8 mouse cellular contexts compared by ENCODE assay signal in the genomic region with DNA sequence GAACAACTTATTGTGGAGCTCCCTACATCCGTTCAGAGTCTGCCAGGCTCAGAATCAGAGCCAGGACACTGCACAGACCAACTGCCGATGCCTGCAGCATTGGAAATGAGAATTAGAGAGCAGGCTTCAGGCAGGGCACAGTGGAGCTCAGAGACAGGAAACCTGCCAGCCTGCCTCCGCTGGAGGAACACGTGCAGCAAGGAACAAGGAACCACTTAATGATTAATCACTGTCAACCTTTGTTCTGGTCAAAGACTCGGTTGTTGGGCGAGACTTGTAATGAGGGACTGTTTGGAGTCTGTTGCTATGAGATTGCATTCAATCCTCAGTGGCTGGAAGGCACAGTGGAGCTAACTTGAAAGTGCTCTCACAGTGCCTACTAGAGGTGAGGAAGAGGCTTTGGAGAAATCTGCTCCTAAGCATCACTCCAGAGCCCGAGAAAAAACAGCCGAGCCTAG.
DNase-seq lines count a peak whose midpoint lies in the region; ATAC-seq lines count a peak whose summit lies in the region.

No protein-coding gene starts in this region.

- peak overlapping the region; percentile 23; the same call in 1 of the 2 replicates for H3K4me3 ChIP-seq in hindbrain, embryonic 16.5 days (ENCODE audit: low read length)
- H3K4me3 ChIP-seq in lung, embryonic 16.5 days (ENCODE audit: low read length): no peak overlapping the region

- H3K9me3 ChIP-seq in hindbrain, embryonic 16.5 days (ENCODE audit: control insufficient read depth, low read length): no peaks in the 10 kb centered on the region
- no peaks in the 10 kb centered on the region for H3K9me3 ChIP-seq in lung, embryonic 16.5 days (ENCODE audit: control insufficient read depth, low read length)

- WGBS in hindbrain, embryonic 16.5 days: 10% methylated on average over 8 of the region's 8 CpGs
- WGBS in lung, embryonic 16.5 days: 9% methylated on average over 8 of the region's 8 CpGs

- peak; percentile 86 for DNase-seq in Muller cell, postnatal 12 days (ENCODE audit: inconsistent ontology term)
- DNase-seq in cerebellum, adult 9-11 months: peak; percentile 71
- DNase-seq in frontal cortex, postnatal 10 days (ENCODE audit: low spot score in 2 of 2): peak; percentile 73 to 75
- peak; percentile 73 to 82 for DNase-seq in layer of hippocampus, postnatal 36 days
- peak; percentile 88 to 92 for DNase-seq in right cerebral cortex, postnatal 10 days (ENCODE audit: low spot score in 2 of 2)
- no peak for DNase-seq in thymus, postnatal 36 days

- H3K4me1 ChIP-seq in hindbrain, embryonic 16.5 days (ENCODE audit: control insufficient read depth, insufficient read depth, low read depth, low read length): peaks cover 3% of the 10 kb centered on the region; the same call in 1 of the 2 replicates
- peaks cover 2% of the 10 kb centered on the region for H3K4me1 ChIP-seq in lung, embryonic 16.5 days (replicated peaks; ENCODE audit: control insufficient read depth, insufficient read depth, low read length)

- no peaks in the 10 kb centered on the region for H3K27me3 ChIP-seq in hindbrain, embryonic 16.5 days (replicated peaks; ENCODE audit: control insufficient read depth, insufficient read depth, low read length)
- H3K27me3 ChIP-seq in lung, embryonic 16.5 days (ENCODE audit: control insufficient read depth, insufficient read depth, low read depth, low read length): no peaks in the 10 kb centered on the region

- H3K36me3 ChIP-seq in hindbrain, embryonic 16.5 days (ENCODE audit: control insufficient read depth, insufficient read depth, low read length): no peaks in the 10 kb centered on the region
- no peaks in the 10 kb centered on the region for H3K36me3 ChIP-seq in lung, embryonic 16.5 days (ENCODE audit: control insufficient read depth, insufficient read depth, low read length)

- H3K4me2 ChIP-seq in hindbrain, embryonic 16.5 days (ENCODE audit: low read length): peak overlapping the region; percentile 42
- no peak overlapping the region for H3K4me2 ChIP-seq in lung, embryonic 16.5 days (ENCODE audit: low read depth, low read length)

- ATAC-seq in hindbrain, embryonic 16.5 days: peak; percentile 98
- peak; percentile 80 for ATAC-seq in lung, embryonic 16.5 days (ENCODE audit: low read depth)

- peak overlapping the region; percentile 67 for H3K27ac ChIP-seq in hindbrain, embryonic 16.5 days (ENCODE audit: low read depth, low read length)
- H3K27ac ChIP-seq in lung, embryonic 16.5 days (ENCODE audit: low read length): peak overlapping the region; percentile 40

- H3K9ac ChIP-seq in hindbrain, embryonic 16.5 days (ENCODE audit: low read depth, low read length): peak overlapping the region; percentile 42; the same call in 1 of the 2 replicates
- H3K9ac ChIP-seq in lung, embryonic 16.5 days (ENCODE audit: low read length): no peak overlapping the region

Comparison
In these comparisons a context has a peak if more than half of its experiments do, and no peak if none do; other contexts are left out.
1. DNase-seq: peak in Muller cell, postnatal 12 days (single experiment), cerebellum, adult 9-11 months (single experiment), frontal cortex, postnatal 10 days (2 of 2), layer of hippocampus, postnatal 36 days (2 of 2) and right cerebral cortex, postnatal 10 days (2 of 2); none in thymus, postnatal 36 days (0 of 2).